Mouse (Mus musculus) brain, embryonic 14.5 days (tissue): ENCODE measurements around the gene Mvd.

Experiments used
- CTCF ChIP-seq: fragments of 200-500 bp; IDR thresholded peaks from 2 replicates; pipeline ENCODE4 v1.5.1; 2012; ENCODE audit warnings: inconsistent platforms, mild to moderate bottlenecking, moderate library complexity, borderline replicate concordance; ENCODE audit not compliant: insufficient read depth, insufficient read length; ENCODE audit errors: extremely low read depth
- POLR2A ChIP-seq: fragments of 200-500 bp; IDR thresholded peaks from 2 replicates; pipeline ENCODE4 v1.6.1; 2012; ENCODE audit warnings: mild to moderate bottlenecking, inconsistent platforms, borderline replicate concordance; ENCODE audit not compliant: poor library complexity, insufficient read depth, insufficient read length, severe bottlenecking; ENCODE audit errors: extremely low read depth

GRCm38 (mm10) chr8:122444058-122444748 is 981 bp upstream of the Mvd start:
- TF ChIP-seq CTCF (no peak), POLR2A (peak; percentile 19; the same call in 1 of the 2 replicates)
